Mouse (Mus musculus): Measurements from ENCODE around the gene Krtap3-1. TPM values are rescaled to one million over a fixed set of nuclear protein-coding genes. Genes with fewer than 3 reads are reported as not detected.
"Not testable (repeated sequence)": the region's sequence is repeated elsewhere in the genome, so short reads cannot be mapped to it uniquely, and the experiment has no call there.

The Krtap3-1 gene
- not detected for total RNA-seq (2021)

DNA sequence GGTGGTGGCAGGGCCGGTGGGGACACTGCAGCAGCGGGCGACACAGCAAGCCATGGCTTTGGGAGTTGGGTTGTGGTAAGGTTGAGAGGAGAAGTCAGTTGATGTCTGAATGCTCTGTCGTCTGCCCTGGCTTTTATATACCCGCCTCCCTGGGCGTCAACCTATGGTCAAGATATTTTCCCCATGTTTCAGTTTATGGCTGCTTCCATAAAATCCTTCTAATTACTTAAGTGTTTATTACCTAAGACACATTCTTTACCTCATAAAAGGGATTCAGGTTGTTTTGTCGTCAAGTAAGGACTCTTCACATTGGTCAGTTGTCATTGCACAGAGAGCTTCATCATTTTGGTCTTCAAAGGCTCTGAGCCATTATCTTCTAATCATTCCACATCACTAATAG lies at the start of gene Krtap3-1:
TSS of gene Krtap3-1 (minus strand) at position 101 of the 400 bp plus-strand sequence.
- intact Hi-C loops (cut with DNase I): no loop called here
- DNase-seq (ENCODE audit: extremely low spot score in 1 of 2, low spot score in 2 of 2): no peak

GRCm38 (mm10) chr11:99614796-99615363 lies 48.5 kb upstream of the Krtap3-1 start, which contains the start of gene Krtap2-4:
Gene Krtap2-4 (minus strand): TSS chr11:99614846.
- no peak for DNase-seq (ENCODE audit: extremely low spot score in 1 of 2, low spot score in 2 of 2)
- intact Hi-C loops (cut with DNase I): no loop called here

- intact Hi-C loops (cut with DNase I): not testable (repeated sequence)
Measured at GRCm38 (mm10) chr11:99610089-99610488, 43.7 kb upstream of the Krtap3-1 start, which contains the start of gene Gm11937. Gene Gm11937 (minus strand): TSS chr11:99610189.

DNA sequence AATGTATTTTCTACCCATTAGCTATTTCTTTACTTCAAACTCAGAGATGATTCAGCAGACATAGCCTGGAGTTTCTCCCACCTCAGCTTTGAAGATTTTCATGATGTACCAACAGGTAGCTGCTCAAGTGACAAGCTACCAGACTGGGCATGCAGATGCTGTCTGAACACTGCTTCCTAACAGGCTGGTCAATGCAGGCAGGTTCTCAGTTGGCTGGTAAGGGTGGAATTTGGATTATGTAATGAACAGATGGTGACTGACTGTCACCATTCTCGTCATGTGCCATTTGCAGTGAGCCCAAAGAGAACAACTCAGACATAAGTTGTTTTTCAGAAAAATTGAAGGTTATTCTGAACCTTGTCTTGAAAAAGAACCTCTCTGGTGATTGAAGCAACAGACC lies 42.7 kb upstream of the Krtap3-1 start:
- peak in 1 of 2 experiments; percentile 15 for DNase-seq (ENCODE audit: extremely low spot score in 1 of 2, low spot score in 2 of 2)
- intact Hi-C loops (cut with DNase I): no loop called here

More at GRCm38 (mm10) chr11:99610089-99610488, 43.7 kb upstream of the Krtap3-1 start, which contains the start of gene Gm11937:
- not testable (repeated sequence) for DNase-seq (ENCODE audit: extremely low spot score in 1 of 2, low spot score in 2 of 2)

DNA sequence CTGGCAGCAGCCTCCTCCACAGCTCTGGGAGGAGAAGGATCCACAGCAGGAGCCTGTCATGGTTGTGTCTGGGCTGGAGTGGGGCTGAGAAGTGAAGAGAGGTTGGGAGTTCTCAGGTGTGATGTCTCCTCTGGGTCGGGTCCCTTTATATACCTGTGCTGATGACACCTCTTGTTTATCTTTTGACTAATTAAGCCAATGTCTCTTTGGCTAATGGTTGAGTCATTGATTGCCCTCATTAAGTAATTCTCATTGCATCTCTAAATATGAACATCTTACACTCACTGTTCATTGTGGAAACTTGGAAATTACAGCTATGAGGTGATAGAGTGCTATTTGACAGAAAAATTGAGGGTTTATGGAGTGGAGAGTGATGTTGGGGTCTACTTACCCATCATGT lies 36.8 kb upstream of the Krtap3-1 start, which contains the start of gene Gm11938:
TSS of gene Gm11938 (minus strand) at position 101 of the 400 bp plus-strand sequence.
- DNase-seq (ENCODE audit: extremely low spot score in 1 of 2, low spot score in 2 of 2); intact Hi-C loops (cut with DNase I): not testable (repeated sequence)

- intact Hi-C loops (cut with DNase I); DNase-seq (ENCODE audit: extremely low spot score in 1 of 2, low spot score in 2 of 2): not testable (repeated sequence)
Measured at GRCm38 (mm10) chr11:99597742-99598141, 31.3 kb upstream of the Krtap3-1 start, which contains the start of gene Krtap9-3. Gene Krtap9-3 (minus strand): TSS chr11:99598105.

GRCm38 (mm10) chr11:99590981-99591380 lies 24.6 kb upstream of the Krtap3-1 start, which contains the start of gene Krtap1-3:
Gene Krtap1-3 (minus strand): TSS chr11:99591339.
- intact Hi-C loops (cut with DNase I): no loop called here
- no peak for DNase-seq (ENCODE audit: extremely low spot score in 1 of 2, low spot score in 2 of 2)

DNA sequence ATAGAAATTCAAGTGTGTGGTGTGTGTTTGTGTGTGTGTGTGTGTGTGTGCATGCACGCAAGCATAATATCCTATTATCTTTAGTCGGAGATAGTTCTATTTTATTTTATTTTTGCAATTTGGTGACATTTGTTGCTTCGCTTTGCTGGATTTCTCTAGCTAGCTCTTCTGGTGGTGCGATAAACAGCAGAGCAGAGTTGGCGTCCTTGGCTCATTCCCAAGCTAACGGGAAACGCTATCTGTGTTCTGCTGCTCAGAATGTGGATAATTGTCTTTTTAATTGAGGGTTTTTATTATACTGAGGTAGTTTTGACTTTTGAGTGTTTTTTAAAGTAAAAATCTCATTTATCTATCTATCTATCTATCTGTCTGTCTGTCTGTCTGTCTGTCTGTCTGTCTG lies 18.7 kb upstream of the Krtap3-1 start:
- DNase-seq (ENCODE audit: extremely low spot score in 1 of 2, low spot score in 2 of 2): no peak
- intact Hi-C loops (cut with DNase I): no loop called here

DNA sequence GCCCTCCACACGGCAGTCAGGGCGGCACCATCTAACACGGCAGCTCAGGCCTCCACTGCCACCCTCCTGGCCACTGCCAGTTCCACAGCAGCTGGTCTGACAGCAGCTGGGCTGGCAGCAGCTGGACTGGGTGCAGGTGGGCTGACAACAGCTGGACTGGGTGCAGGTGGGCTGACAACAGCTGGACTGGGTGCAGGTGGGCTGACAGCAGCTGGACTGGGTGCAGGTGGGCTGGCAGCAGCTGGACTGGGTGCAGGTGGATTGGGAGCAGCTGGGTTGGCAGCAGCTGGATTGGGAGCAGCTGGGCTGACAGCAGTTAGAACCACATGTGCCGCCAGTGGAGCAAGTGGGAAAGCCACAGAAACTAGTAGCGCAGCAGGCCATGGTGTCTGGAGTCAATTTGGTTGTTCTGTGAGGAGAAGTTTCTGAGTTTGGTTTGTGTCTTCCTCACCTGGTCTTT lies 16.8 kb upstream of the Krtap3-1 start, which contains the start of gene Krtap1-4:
TSS of gene Krtap1-4 (minus strand) at position 410 of the 460 bp plus-strand sequence.
- DNase-seq (ENCODE audit: extremely low spot score in 1 of 2, low spot score in 2 of 2): no peak
- intact Hi-C loops (cut with DNase I): no loop called here

GRCm38 (mm10) chr11:99581564-99581963 lies 15.1 kb upstream of the Krtap3-1 start:
- no peak for DNase-seq (ENCODE audit: extremely low spot score in 1 of 2, low spot score in 2 of 2)
- intact Hi-C loops (cut with DNase I): no loop called here

DNA sequence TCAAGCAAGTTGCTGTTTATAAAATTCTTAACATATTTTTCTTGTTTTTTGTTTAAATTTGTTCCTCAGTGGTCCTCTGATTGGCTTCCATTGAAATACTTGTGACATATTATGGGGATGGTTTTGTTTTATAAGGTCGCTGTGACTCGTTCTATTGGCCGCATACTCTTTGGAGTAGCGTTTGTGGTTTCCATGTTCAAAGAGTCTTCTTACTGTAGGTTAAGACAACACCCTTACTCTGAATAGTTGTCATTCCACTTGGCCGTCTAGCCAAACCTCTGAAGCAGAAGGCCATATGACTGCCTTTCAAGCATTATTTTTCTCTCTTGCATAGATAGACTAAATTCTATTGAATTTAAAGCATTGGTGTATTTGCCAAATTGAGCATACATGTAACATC lies 14.6 kb upstream of the Krtap3-1 start:
- no peak for DNase-seq (ENCODE audit: extremely low spot score in 1 of 2, low spot score in 2 of 2)
- intact Hi-C loops (cut with DNase I): no loop called here

DNA sequence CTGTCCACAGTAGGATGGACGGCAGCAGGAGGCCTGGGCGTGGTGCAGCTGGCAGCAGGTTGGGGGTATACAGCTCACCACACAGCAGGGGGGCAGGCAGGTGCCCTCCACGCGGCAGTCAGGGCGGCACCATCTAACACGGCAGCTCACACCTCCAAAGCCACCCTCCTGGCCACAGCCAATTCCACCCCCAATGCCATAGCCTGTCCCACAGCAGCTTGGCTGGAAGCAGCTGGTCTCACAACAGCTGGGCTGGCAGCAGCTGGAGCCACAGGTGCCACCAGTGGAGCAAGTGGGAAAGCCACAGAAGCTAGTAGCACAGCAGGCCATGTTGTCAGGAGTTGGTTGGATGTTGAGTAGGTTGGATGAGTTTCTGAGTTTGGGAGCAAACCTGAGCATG lies 14.2 kb upstream of the Krtap3-1 start, which contains the start of gene Krtap1-5:
TSS of gene Krtap1-5 (minus strand) at position 381 of the 400 bp plus-strand sequence.
- no peak for DNase-seq (ENCODE audit: extremely low spot score in 1 of 2, low spot score in 2 of 2)
- intact Hi-C loops (cut with DNase I): no loop called here

- peak; percentile 42 to 63 for DNase-seq (ENCODE audit: extremely low spot score in 1 of 2, low spot score in 2 of 2)
- intact Hi-C loops (cut with DNase I): loop anchor here (5.0 kb wide), 1 partner anchor 107 kb away; no protein-coding TSS in a partner anchor
Measured at GRCm38 (mm10) chr11:99574106-99574505, 7.7 kb upstream of the Krtap3-1 start.

- intact Hi-C loops (cut with DNase I): loop anchor here (5.0 kb wide), 1 partner anchor 106 kb away; no protein-coding TSS in a partner anchor
- DNase-seq (ENCODE audit: extremely low spot score in 1 of 2, low spot score in 2 of 2): no peak
Measured at GRCm38 (mm10) chr11:99573164-99573563, 6.7 kb upstream of the Krtap3-1 start.

- intact Hi-C loops (cut with DNase I): no loop called here
- no peak for DNase-seq (ENCODE audit: extremely low spot score in 1 of 2, low spot score in 2 of 2)
Measured at GRCm38 (mm10) chr11:99562580-99562979, 3.9 kb downstream of the Krtap3-1 start.

- intact Hi-C loops (cut with DNase I): no loop called here
- no peak for DNase-seq (ENCODE audit: extremely low spot score in 1 of 2, low spot score in 2 of 2)
Measured at GRCm38 (mm10) chr11:99559366-99559765, 7.1 kb downstream of the Krtap3-1 start, which contains the start of gene Gm11939. Gene Gm11939 (minus strand): TSS chr11:99559466.

GRCm38 (mm10) chr11:99557976-99558745 lies 8.3 kb downstream of the Krtap3-1 start:
- no peak for DNase-seq (ENCODE audit: extremely low spot score in 1 of 2, low spot score in 2 of 2)
- intact Hi-C loops (cut with DNase I): no loop called here

GRCm38 (mm10) chr11:99556753-99557152 lies 9.7 kb downstream of the Krtap3-1 start, which contains the start of gene Krtap3-2:
Gene Krtap3-2 (minus strand): TSS chr11:99556853.
- no peak for DNase-seq (ENCODE audit: extremely low spot score in 1 of 2, low spot score in 2 of 2)
- intact Hi-C loops (cut with DNase I): no loop called here

GRCm38 (mm10) chr11:99556195-99556594 lies 10.2 kb downstream of the Krtap3-1 start:
- DNase-seq (ENCODE audit: extremely low spot score in 1 of 2, low spot score in 2 of 2): no peak
- intact Hi-C loops (cut with DNase I): no loop called here
